Mouse (Mus musculus) gastrocnemius, adult 18-20 months (tissue): ENCODE data around the gene Efcab14. TPM values are rescaled to one million over a fixed set of nuclear protein-coding genes. Genes with fewer than 3 reads are reported as not detected.

Source experiments
- DNase-seq: peaks from one replicate; pipeline ENCODE4 v3.0.0; 2021; ENCODE audit warnings: low spot score
- long read RNA-seq, 2 experiments: library from polyadenylated mRNA; stranded (forward); transcript quantifications; one replicate each; pipeline ENCODE4 v2.0.0; 2021
- total RNA-seq, 2 experiments: library from RNA; stranded (reverse); gene quantifications; 2 replicates each; pipeline ENCODE4 v1.2.3; 2021

Efcab14 gene
- 10 to 100 TPM; 46.2 to 49.5 TPM for total RNA-seq
- long read RNA-seq, experiment 1, full-length matches to known transcripts: 26 of 33 reads
- long read RNA-seq, experiment 1, partial matches to known transcripts: 6 of 33 reads
- long read RNA-seq, experiment 1, other reads (novel, unspliced or antisense): 1 of 33 reads
- long read RNA-seq, experiment 2, transcript Efcab14-204 (11 exons, 2,792 nt): major isoform, 19 of 25 reads
- long read RNA-seq, experiment 2, partial matches to known transcripts: 5 of 25 reads
- long read RNA-seq, experiment 2, other reads (novel, unspliced or antisense): 1 of 25 reads

DNA sequence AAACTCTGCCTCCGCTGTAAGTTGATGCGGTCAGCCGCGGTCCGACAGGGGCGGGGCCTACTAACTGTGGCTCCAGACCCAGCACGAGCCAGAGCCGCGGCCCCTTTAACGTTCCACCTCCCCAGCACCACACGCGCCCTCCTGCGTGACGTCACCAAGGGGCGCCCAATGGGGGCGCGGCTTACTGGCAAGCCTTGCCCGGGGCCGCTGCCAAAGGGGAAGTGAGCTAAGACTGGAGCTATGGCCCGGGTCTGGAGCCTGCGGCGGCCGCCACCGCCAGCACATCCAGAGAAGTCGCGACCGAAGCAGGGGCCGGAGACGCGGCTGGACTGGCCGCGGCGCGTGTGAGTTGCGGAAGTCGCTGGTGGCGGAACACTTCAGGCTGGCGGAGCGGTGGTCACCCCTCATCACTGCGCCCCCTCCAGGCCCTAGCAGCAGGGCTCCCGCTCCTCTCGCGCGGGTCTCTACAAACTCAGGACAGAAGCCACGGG is at the start of gene Efcab14:
TSS of gene Efcab14 (plus strand) at position 194 of the 491 bp plus-strand sequence.
- peak; percentile 99 for DNase-seq

GRCm38 (mm10) chr4:115701468-115701867 is 36.1 kb upstream of the Efcab14 start:
- DNase-seq: peak; percentile 28

DNA sequence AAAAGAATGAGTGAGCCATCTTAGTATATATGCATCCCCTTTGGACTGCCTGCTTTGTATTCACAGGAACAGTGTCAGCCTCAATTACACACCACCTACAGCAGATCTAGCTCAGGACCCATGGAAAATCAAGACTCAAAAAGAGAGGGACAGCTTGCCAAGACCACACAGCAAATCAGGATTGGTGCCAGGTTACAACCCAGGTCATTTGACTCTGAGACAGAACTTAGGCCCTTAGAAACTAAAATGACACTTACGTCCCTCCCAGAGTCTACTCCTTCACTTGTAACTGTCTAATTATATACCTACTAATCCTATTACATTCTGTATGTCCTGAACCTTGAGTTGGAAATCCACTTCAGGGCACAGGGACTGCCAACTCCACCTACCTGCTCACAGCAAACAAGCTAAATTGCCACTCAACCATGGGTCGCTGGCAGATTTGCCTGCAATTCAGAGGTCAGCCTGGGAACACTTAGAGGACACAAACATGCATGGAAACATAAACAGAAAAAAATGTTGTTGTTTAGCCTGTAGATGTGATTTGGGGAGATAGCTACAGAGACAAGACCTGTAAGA is 33.5 kb upstream of the Efcab14 start:
- no peak for DNase-seq

DNA sequence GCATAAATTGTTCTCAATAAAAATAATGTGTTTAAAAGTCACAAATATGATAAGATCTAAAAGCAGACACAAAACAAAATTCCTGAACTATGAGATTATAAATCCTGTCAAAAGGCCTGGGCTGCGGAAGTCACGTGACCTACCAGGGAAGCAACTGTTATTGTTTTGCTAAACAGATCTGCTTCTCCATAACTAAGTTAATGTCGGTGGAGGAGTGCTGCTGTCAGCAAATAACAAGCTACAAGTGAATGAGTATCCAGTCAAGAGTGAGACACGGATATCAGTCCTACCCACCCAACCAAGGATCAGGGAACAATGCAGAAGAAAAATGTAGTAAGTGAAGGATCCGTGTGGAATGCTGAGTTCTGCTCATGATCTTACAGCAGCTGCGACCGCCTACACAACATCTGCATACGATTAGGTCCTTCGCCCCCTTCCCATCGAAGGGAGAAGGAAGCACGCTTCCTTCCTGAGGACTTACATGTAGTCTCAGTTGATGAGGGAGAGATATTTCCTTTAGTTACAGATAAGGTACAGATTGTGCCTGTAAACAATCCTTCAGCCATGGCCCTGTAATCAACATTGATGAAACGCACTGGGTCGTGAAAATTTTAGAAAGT is 28.5 kb upstream of the Efcab14 start:
- DNase-seq: peak; percentile 22

- peak; percentile 84 for DNase-seq
These were observed 27.6 kb upstream of the Efcab14 start for GRCm38 (mm10) chr4:115709792-115710418.

GRCm38 (mm10) chr4:115728721-115729120 is 8.8 kb upstream of the Efcab14 start:
- no peak for DNase-seq

DNA sequence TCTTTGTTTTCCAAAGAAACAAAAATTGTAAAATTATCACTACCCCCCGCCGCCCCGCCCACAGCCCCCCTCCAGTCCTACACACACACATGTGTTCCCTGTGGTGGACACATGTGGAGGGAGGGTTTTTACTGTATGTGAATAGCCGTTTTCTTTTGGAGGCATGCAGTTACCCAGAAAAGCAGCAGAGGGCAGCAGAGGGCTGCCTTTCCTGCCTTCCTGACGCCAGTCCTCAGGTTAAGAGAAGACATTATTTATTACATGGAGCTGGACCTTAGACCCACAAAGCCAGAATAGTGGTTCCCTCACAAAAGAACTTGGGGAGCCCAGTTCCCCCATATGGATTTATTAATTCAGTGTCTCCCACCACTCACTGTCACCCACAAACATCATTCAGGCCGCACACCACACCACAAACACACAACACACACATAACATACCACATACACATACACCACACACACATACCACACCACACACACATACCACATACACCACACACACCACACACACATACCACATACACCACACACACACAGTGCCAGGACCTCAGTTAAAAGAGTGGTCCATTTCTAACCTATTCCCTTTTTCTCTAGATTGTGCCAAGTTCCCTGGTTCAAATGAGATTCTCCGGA is 5.8 kb upstream of the Efcab14 start:
- peak; percentile 67 for DNase-seq

GRCm38 (mm10) chr4:115732223-115732818 is 5.2 kb upstream of the Efcab14 start:
- no peak for DNase-seq

- no peak for DNase-seq
These were observed 3.8 kb upstream of the Efcab14 start for GRCm38 (mm10) chr4:115733746-115734145.

DNA sequence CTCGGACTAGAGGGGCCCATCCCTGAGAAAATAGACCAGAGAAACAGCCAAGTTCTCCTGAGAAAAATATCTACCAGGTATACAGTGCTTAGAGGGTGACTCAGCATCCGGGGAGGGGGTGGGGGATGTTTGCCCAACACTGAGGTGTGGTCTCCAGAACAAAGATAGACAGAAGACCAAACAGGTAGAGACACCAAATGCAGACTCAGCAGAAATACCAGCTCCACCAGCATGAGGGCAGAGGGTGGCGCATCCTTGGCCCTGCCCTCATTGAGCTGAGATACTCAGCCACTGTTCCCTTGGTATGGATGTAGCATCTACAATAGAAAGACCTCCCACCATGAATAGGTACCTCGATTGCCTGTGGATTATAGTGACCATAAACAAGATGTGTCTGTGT is 2.7 kb upstream of the Efcab14 start:
- DNase-seq: no peak

DNA sequence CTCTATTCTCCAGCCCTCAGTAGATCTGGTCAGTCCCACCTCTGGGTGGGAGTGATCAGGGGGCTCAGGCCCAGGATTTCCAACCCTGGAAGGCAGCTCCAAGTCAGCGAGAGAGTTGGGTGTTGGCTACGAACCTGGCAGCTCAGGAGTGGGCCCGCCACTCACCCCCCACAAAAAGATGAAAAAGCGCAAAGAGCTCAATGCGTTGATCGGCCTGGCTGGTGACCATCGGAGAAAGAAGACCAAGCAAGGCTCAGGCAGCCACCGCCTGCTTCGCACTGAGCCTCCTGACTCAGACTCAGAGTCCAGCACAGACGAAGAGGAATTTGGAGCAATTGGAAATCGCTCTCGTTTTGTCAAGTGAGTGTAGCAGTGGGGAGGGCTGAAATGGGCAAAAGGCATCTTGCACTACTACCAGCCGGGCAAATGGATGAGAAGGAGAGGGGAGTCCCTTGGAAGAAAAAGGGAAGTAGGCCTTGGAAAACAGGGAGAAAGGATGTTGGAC is 989 bp downstream of the Efcab14 start:
- DNase-seq: no peak

GRCm38 (mm10) chr4:115742658-115743057 is 5.1 kb downstream of the Efcab14 start:
- no peak for DNase-seq

GRCm38 (mm10) chr4:115743096-115743495 is 5.6 kb downstream of the Efcab14 start:
- DNase-seq: no peak

DNA sequence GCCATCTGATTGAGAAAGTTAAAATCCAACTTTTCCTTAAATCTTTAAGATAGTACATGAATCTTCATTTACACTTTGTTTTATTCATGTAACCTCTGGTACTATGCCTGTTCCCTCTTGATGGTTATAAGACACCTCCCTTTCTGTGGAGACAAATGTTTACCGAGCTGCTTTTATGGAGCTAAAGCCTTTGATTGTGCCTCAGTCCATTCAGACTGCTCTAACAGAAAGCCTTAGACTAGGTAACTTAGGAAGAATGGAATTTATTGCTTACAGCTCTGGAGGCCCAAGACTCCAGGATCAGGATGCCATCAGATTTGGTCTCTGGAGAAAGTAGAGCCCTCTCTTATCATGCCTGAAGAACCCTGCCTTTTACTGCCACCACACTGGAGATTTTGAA is 10.6 kb downstream of the Efcab14 start:
- DNase-seq: no peak

GRCm38 (mm10) chr4:115749336-115749735 is 11.8 kb downstream of the Efcab14 start:
- DNase-seq: no peak

GRCm38 (mm10) chr4:115754101-115754500 is 16.6 kb downstream of the Efcab14 start:
- no peak for DNase-seq

GRCm38 (mm10) chr4:115754851-115755250 is 17.3 kb downstream of the Efcab14 start:
- DNase-seq: no peak

DNA sequence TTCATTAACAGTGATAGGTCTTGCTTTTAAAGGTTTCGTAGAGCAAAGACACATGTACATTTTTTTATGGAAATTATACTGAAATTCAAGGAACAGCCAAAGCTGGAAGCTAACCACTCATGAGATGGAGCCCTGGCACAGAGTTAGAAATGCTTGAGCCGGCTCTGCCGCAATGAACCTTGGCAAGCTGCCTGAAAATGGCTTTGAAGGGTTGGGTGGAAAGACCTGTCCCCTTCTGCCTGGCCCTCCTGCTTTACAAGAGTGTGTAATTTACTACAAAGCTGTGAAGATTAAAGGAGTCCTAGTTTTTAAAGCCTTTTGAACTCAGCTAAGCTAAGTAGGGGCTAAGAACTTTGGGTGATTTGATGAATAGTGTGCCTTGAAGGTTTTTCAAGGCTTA is 23.7 kb downstream of the Efcab14 start:
- peak; percentile 24 for DNase-seq

DNA sequence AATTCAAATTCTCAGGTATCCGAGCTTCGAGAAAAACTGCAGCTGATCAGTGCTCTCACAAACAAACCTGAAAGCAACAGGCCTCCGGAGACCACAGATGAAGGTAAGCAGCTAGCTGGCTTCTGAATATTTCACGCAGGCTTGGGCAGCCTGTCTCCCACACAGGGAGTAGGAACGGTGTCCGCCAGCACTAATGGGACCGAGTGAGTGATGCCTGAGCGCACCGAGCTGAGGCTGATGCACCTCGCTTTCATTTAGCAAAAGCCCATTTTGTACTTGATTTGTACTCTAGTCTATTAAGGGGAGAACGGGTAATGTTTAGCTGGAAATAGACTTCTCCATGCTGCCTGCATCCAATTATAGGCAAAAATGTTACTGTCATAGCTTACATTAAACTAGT is 27.0 kb downstream of the Efcab14 start:
- no peak for DNase-seq

- no peak for DNase-seq
These were observed 30.3 kb downstream of the Efcab14 start for GRCm38 (mm10) chr4:115767647-115768467.
